Mouse (Mus musculus): Measurements from ENCODE around the gene Shisa8.

- TF ChIP-seq CTCF (IDR thresholded peaks at IDR 0.05; ENCODE audit: borderline replicate concordance, insufficient read depth, low read depth, low read length), result no peak
- no peak for TF ChIP-seq POLR2A (IDR thresholded peaks at IDR 0.05; ENCODE audit: borderline replicate concordance, insufficient read depth, low read length)
Observed at GRCm38 (mm10) chr15:82247131-82247776, 34.6 kb upstream of the Shisa8 start.

Measured in cerebellum, adult 2 months (tissue).